Mouse (Mus musculus) right cerebral cortex, postnatal 36 days (tissue): Measurements from ENCODE around the gene Tmem181a.
"Not testable (repeated sequence)": the region's sequence is repeated elsewhere in the genome, so short reads cannot be mapped to it uniquely, and the experiment has no call there.

ENCODE experiments used
- DNase-seq, 2 experiments: peaks; one replicate each; pipeline ENCODE4 v3.0.0; 2022; ENCODE audit warnings: low spot score in 2 of 2, mixed read lengths in 1 of 2

Tmem181a gene

DNA sequence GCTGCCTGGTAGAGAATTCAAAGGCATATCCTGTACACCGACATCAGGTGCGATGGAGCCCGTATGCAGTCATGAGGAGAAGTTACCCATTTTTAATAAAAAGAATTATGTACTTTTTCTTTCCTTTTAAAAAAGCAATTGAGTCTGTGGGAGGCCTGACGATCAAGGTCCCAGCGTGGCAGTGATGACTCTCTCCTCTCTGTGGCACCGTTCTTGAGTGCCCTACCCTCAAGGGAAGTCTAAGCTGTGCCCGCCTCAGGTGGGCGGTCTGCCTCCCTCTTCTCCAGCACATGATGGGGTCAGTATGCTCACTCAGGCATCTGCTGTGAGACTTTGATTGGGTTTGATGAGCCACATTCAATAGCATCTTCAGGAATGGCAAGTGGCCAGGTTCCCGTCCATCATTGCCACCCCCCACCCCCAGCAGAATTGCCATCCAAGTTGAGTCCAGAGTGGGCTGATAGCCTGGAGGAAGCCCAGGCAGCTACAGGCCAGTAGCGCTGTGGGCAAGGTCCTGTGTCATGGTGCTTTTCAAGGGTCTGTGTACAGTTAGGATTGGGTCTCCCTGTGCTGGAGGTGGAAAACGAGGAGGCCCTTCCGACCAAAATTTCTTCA, 49.1 kb downstream of the Tmem181a start:
- not testable (repeated sequence) for DNase-seq

DNA sequence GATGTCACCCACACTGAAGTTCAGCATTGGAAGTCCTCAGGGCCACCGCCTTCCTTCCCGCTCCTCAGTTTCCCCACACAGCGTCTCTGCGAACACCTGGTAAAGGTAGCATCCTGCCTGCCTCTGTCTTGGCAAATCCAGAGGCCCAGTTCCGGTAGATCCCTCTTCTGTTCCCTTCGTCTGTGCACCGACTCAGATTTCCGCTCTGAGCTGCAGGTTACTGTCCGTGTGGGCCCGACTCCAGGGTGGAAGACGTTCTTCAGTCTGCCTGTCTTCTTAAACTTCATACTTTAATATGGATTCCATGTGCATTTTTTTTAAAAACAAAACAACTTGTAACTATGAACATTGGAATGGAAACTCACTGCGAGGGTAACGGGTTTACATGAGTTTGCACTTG, 49.8 kb downstream of the Tmem181a start:
- DNase-seq: not testable (repeated sequence)

DNA sequence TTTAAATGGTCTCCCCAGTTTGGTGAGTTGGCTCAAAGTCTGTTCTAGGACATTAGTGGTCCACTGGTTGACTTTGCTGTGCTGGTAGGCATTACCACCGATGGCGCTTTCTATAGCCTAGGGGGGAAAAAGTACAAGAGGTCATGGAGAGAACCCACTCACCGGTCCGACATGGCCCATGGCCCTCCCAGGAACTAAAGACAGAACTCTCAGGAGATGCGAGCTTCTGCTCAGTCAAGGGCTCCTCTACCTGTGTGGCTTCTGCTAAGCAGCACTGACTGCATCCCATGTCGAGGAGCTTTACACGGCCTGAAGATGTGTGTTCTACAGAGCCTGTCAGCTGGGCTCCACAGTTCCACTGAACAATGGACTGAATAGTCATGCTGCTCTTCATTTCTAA, 55.1 kb downstream of the Tmem181a start:
- not testable (repeated sequence) for DNase-seq

DNA sequence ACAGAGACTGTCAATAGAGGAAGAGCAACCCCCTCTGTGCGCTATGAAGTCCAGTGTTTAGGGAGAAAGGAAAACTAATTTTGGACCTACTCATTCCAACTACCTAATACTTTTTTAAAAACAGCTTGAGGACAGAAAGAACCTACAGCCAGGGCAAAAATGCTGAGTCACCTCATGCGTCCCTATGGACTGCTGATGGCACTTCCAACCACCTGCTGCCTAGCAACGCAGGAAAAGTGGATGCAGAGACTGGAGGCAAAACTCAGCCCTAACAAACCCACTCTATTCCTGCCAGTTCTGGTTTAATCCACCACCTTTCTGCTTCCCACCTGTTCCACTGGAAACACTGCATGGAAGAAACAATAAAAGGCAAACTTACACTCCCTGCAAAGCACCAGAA, 56.1 kb downstream of the Tmem181a start:
- peak in 1 of 2 experiments; percentile 9 for DNase-seq

DNA sequence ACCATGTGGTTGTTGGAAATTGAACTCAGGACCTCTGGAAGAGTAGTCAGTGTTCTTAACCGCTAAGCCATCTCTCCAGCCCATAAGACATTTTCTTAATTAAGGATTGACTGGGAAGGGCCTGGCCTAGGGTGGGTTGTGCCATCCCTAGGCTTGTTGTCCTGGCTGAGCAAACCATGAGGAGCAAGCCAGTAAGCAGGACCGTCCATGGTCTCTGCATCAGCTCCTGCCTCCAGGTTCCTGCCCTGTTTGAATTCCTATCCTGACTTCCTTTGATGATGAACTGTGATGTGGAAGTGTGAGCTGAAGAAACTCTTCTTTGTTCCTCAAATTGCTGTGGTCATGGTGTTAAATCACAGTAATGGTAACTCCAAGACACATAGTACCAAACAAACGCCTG, 57.8 kb downstream of the Tmem181a start:
- DNase-seq: not testable (repeated sequence)

DNA sequence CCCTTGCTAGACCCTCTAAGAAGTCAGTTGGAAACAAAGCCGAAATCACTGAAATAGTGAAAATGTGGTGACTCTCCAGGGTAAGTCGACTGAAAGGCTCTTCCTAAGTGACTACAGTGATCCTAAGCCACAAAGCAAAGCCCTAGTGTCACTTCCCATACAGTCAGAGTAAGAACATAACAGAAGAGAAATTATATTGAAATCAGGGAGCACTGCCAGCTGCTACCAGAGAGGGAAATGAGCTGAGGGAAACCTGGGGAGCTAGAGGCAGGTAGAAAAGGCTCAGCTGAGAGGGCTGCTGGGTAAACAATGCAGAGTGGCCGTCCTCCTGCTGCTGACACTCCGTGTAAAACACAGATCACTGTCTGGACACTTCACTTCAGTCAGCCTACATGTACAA, 59.0 kb downstream of the Tmem181a start:
- peak in 1 of 2 experiments; percentile 2 for DNase-seq

DNA sequence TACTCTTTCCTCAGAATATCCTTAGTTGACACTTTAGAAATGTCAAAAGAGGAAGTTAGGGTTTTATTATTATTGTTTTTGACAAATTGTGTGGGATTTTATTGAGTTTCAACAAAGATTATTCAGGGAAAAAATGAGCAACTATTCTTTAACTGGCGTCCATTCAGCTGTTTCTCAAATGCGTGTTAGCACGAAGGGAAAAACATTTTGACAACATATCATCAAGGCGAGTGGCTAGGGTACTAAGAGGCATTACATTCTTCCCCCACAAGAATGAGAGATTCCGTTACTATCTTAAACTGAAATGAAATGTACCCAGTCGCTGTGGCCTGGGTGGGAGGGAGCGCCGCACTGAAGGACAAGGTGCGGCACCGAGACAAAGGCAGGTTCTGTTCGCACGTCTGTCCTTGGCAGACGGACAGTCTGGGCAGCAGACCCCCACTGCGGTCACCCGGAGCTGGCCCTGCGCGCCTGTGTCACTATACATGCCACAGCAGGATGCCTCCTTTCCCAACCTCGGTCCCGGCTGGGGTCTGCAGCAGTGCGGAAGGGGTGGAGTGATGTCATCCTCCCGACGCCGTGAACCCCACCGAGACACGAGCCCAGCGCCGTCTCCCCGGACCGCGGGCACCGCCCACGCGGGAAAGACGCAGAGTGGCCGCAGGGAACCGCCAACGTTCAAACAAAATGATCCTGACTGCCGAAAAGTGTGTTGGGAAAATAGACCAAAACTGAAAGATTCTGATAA, 59.9 kb downstream of the Tmem181a start:
- peak in 1 of 2 experiments; percentile 61 for DNase-seq

DNA sequence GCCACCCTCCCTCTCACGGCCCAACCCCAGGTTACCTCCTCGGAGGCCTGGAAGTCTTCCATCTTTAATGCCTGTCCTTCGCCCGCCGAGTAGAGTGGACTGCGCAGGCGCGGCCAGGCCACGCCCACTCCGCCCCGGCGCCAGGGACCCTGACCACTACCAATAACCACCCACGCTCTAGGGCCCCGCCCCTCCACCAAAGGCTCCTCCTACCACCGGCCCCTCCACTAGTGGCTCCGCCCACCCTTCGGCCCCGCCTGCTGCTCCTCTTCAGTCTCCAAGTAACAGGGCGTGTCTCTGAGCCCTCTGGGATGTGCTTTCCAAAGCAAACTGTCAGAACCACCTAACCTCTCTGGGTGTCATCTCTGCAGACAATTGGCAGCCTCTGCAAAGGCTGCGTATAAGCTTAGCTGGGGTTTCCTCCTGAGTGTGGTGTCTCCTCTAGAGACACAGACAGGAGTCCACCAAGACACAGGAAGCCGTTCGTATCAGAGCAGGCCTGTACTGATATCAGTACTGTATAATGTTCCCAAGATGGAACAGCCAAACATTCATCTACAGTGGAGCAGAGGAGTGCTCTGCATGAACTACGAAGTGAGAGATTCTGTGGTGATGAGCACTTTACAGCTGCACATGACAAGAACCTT, 60.8 kb downstream of the Tmem181a start, which contains the start of gene Dynlt1a:
Dynlt1a (minus strand) TSS at position 162 of the 647 bp plus-strand sequence.
- DNase-seq: peak; percentile 91 to 92

DNA sequence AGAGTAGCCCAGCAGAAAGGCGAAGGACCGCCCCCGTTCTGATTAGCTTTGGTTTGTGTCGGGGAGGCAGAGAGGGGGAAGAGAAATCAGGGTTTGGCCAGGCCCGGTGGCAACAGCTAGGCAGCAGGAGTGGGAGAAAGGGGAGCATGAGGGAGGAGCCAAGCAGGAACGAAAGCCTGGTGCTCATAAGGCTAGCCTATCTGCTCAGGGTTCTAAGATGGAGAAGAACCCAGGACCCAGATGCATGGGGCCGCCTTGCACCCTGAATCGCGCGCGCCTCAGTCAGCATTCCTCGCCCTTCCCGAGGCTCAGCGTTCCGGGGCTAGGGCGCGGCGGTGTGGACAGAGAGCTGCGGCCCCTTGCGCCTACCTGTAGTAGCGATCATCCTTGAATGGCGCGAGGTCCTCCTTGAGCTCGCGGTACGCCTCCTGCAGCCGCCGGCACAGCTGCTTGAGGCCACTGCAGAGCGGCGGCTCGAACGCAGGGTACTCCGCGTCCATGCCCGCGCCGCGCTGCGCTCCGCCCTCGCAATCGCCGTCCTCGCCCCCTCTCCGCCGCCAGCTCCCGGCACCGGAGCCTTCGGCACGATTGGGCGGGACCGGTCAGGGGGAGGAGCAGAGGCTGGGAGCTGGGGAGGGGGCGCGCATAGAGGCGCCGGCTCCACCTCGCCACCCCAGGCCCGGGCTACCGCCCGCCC, 64.6 kb downstream of the Tmem181a start:
- peak in 1 of 2 experiments; percentile 3 for DNase-seq

DNA sequence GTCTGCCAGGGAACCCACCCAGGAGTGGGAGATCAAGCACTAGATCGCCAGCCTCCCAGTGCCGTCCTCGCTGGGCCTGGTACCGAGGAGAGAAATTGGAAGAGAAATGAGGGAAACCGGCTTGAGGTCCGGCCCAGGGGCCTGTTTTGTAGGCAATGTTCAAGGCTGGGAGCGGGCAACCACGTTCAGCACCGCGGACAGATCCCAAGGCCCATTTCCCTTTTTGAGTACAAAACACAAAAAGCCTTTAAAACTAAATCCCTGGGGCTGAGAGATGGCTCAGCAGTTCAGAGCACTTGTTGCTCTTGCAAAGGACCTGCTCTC, 65.1 kb downstream of the Tmem181a start:
- not testable (repeated sequence) for DNase-seq

DNA sequence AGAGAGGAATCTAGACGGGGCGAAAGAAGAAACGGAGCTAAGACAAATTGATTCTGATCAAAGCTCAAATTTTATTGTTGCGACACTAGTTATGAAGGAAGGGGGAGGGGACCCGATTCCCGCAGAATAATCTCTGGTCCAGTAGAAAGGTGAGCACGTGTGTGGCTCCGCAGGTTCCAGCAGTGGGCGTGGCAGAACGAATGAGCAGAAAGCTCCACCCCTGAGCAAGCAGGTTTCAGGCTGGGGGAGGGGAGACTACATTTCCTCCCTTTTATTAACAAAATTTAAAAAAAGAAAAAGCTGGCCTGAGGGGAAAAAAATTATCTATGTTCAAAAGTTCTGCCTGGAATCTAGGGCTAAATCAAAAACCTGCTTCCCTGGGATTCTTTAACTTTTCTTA, 68.4 kb downstream of the Tmem181a start:
- DNase-seq: not testable (repeated sequence)

DNA sequence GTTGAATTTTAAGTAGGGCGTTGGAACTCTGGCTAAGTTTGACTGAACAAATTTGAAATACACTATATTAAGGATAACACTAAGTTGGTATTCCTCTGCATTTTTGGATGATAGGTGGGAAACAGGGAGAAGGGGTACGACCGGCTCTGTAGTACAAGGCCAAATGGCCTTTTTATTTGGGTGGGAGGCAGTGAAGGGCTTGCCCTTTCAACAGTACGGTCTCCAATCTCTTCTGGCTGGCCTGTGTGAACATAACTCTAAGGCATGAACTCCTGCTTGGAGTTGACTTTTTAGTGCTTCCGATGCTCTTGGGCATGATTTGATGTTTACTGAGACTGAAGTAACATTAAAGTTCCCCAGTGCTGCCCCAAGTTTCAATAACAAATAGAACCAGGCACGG, 68.9 kb downstream of the Tmem181a start:
- DNase-seq: not testable (repeated sequence)

DNA sequence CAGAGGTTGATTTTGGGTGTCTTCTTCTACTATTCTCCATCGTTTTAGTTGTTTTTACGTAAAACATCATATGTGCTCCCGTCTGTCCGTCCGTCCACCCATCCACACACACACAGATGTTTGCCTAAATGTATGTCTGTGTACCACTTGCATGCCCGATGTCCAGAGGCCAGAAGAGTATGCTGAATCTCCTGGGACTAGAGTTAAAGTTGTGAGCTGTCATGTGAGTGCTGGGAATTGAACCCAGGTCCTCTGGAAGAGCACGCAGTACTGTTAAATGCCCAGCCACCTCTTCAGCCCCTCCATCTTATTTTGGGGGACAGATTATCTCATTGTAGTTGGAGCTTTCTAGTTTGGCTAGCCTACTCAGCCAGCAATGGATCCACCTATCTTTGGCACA, 70.9 kb downstream of the Tmem181a start:
- not testable (repeated sequence) for DNase-seq

DNA sequence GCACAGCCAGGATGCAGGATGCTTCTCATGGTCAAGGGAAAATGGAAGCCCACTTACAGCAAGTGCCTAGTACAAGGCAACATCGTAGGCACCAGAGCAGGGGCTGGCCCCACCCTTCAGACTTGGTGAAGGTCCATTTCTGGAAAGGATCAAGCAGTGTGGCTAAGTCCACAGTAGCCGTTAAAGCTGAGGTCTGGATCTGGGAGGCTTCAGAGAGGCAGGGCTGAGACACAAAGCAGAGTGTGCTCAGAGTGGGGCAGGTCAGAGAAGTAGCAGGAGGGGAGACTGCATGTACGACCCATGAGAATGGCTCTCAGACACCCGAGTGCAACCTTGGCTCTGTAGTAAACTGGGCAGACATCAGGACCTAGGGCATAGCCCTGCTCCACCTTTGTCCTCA, 72.3 kb downstream of the Tmem181a start:
- DNase-seq: not testable (repeated sequence)

DNA sequence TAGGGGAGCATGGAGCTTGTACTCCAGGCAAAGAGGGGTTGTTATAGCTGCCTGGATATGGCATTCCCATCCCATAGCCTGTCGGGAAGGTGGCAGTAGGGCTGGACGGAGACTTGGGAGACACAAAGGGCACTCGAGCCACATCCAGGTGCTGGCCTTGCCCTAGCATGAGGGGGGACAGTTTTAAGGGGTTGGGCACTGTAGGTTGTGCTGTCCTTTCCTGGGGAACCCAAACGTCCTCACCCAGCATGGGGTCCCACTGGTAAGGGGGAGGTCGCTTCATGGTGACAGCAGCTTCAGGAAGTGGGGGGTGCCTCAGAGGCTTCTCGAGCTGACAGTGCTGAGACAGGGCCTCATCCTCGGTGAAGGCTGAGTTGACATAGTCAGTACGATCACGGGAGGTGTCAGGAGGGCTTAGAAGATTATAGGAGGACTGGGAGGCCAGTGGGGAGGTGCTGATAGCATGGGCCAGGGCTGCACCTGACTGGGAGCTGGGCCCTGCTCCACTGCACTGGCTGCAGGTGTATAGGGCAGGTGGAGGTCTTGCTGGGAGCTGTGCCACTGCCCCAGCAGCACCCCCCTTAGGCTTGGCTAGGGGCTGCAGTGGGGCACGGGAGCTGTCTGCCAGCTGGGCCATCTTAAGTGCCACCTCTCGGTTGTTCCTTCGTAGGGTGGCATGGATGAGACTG, 86.1 kb downstream of the Tmem181a start:
- DNase-seq: not testable (repeated sequence)

DNA sequence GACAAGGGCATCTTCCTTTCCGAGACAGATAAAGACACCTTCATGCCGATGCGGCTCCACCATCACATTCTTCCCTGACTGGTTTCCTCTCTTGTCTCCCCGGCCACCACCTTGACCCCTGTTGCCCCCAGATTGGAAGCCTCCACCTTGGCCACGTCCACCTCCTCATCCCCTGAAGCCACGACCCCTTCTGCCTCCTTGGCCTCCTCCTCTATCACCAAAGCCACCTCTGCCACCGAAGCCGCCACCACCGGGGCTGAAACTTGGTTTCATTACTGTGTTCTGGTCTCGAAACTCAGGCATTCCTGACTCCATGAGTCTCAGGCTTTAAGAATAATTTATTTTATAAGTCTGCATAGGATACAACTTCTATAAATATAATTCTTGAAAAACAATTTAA, 98.6 kb downstream of the Tmem181a start:
- peak in 1 of 2 experiments; percentile 1 for DNase-seq
